Mouse (Mus musculus) heart, postnatal 0 days (tissue): ENCODE data around the gene Gm20431.

Source experiments
- CTCF ChIP-seq: IDR thresholded peaks from 2 replicates; pipeline ENCODE4 v1.5.1; 2016; ENCODE audit warnings: antibody characterized with exemption, control low read depth, low read depth
- EP300 ChIP-seq: IDR thresholded peaks from 2 replicates; pipeline ENCODE4 v1.6.1; 2016; ENCODE audit warnings: antibody characterized with exemption, low read depth

GRCm38 (mm10) chr2:167611287-167611686 lies 50.0 kb downstream of the Gm20431 start:
- peak; percentile 26; the same call in 1 of the 2 replicates for TF ChIP-seq CTCF
- TF ChIP-seq EP300: no peak
